Mouse (Mus musculus) lung, postnatal 0 days (tissue): ENCODE results near the gene Tubgcp5. TPM values are rescaled to one million over a fixed set of nuclear protein-coding genes. Genes with fewer than 3 reads are reported as not detected.

Experiments
- ATAC-seq: fragments of 200-750 bp; cut with Nextera tagmentation; 2 replicates; pipeline ENCODE4 v1.8.0; 2017; ENCODE audit warnings: moderate library complexity
- DNase-seq: peaks from one replicate; pipeline ENCODE4 v3.0.0-alpha.2; 2016; ENCODE audit warnings: low spot score
- H3K27ac ChIP-seq: fragments of 300-500 bp; sonication (generic); 2 replicates; pipeline ENCODE4 v1.5.1; 2014; ENCODE audit warnings: antibody characterized with exemption, mild to moderate bottlenecking, low read length, mixed read lengths
- H3K27me3 ChIP-seq: fragments of 300-500 bp; sonication (generic); replicated peaks from 2 replicates; pipeline ENCODE4 v1.6.1; 2014; ENCODE audit warnings: low read length, mixed read lengths; ENCODE audit not compliant: insufficient read depth
- H3K36me3 ChIP-seq: fragments of 300-500 bp; sonication (generic); 2 replicates; pipeline ENCODE4 v1.6.1; 2014; ENCODE audit warnings: low read length, mixed read lengths; ENCODE audit not compliant: insufficient read depth
- H3K4me1 ChIP-seq: fragments of 300-500 bp; sonication (generic); 2 replicates; pipeline ENCODE4 v1.6.1; 2014; ENCODE audit warnings: antibody characterized with exemption, low read depth, low read length, mixed read lengths; ENCODE audit not compliant: insufficient read depth
- H3K4me2 ChIP-seq: fragments of 300-500 bp; sonication (generic); replicated peaks from 2 replicates; pipeline ENCODE4 v1.6.1; 2014; ENCODE audit warnings: low read depth, mild to moderate bottlenecking, low read length, moderate library complexity, mixed read lengths
- H3K4me3 ChIP-seq: fragments of 300-500 bp; sonication (generic); 2 replicates; pipeline ENCODE4 v1.5.1; 2014; ENCODE audit warnings: low read depth, low read length
- H3K9ac ChIP-seq: fragments of 300-500 bp; sonication (generic); replicated peaks from 2 replicates; pipeline ENCODE4 v1.6.1; 2014; ENCODE audit warnings: low read depth, mild to moderate bottlenecking
- H3K9me3 ChIP-seq: fragments of 300-500 bp; sonication (generic); 2 replicates; pipeline ENCODE4 v1.6.1; 2016; ENCODE audit warnings: low read length, mixed read lengths
- CTCF ChIP-seq: IDR thresholded peaks from 2 replicates; pipeline ENCODE4 v1.5.1; 2016; ENCODE audit warnings: antibody characterized with exemption, mild to moderate bottlenecking
- EP300 ChIP-seq: IDR thresholded peaks from 2 replicates; pipeline ENCODE4 v1.6.1; 2016; ENCODE audit warnings: antibody characterized with exemption, mild to moderate bottlenecking, control low read depth
- WGBS: fragments of 180-500 bp; shearing (Covaris S2); extraction: QIAGEN DNeasy Blood & Tissue Kit; methylation state at CpG from one replicate; pipeline ENCODE4 v1.1.7; 2014; 5-methylcytosine and 5-hydroxymethylcytosine counted together
- polyA plus RNA-seq: library from polyadenylated mRNA; unstranded; fragments of >200 nt; fragmentation: Nextera tagmentation; extraction: Ambion mirVana; gene quantifications from 2 replicates; pipeline ENCODE4 v1.2.1, GENCODE M21; 2015

Gene Tubgcp5
- polyA plus RNA-seq, 1 experiment from 2014 or later, result 13.7 TPM

DNA sequence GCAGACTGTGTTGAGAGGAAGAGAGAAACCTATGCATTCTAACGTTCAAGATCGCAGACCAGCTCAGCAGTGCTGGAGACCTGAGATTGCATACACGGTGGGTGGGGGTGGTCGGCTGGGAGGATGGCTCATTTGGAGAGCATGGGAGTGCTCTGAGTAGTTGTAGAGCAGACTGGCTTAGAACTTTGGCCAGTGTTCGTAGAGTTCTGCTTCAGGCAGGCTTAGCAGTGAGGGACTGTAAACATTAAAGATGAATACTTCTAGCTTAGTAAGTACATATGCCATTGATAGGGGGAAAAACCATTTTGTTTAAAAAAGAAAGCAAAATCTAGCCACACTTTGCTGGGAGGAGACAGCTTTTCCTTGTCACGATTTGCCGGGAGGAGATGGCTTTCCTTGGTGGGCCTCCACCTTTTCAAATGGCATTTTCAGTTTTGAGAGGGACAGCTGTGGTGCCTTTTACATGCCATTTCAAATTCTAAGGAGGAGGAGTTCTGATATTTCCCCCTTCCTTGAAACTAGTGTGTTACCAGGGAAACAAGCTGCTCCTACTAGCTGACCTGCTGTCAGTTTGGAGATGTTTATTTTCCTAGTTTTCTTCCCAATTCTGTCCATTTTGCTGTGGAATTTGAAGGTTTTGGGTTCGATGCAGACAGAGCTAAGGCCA is 71.9 kb downstream of the Tubgcp5 start:
- Histone ChIP-seq H3K9me3 (no peaks in the 10 kb centered on the region), H3K9ac (no peak overlapping the region), H3K27ac (no peak overlapping the region), H3K4me1 (0 out of 2 replicates have a peak, but pooled peaks cover 5% of the 10 kb centered on the region), H3K27me3 (no peaks in the 10 kb centered on the region), H3K4me2 (no peak overlapping the region), H3K4me3 (no peak overlapping the region), H3K36me3 (no peaks in the 10 kb centered on the region)
- DNase-seq (no peak), ATAC-seq (no peak)
- TF ChIP-seq CTCF (no peak), EP300 (no peak)
- 69% methylated on average over 8 of the region's 8 CpGs for WGBS

DNA sequence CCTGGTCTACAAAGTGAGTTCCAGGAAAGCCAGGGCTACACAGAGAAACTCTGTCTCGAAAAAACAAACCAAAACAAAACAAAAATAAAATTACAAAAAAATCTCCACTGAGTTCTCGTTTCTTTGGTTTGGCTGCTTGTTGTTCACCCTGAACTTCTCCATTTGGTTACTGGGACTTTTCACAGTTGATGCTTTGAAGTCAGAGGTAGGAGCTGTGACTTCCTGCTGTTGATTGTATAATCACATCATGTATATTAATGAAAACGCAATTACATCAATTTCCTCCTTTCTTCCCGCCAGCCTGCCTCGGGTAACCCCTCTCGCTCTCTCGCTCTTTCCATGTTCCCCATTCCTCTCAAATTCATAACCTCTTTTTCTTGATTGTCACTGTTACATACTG is 74.3 kb downstream of the Tubgcp5 start:
- H3K27ac ChIP-seq, result no peak overlapping the region
- TF ChIP-seq CTCF, result no peak
- no peak for TF ChIP-seq EP300
- no peak for ATAC-seq
- H3K9ac ChIP-seq, result no peak overlapping the region
- no peaks in the 10 kb centered on the region for H3K27me3 ChIP-seq
- H3K4me3 ChIP-seq, result no peak overlapping the region
- H3K36me3 ChIP-seq, result 0 out of 2 replicates have a peak, but pooled peaks cover 5% of the 10 kb centered on the region
- 69% methylated on average over 7 of the region's 7 CpGs for WGBS
- 0 out of 2 replicates have a peak, but pooled peaks cover 5% of the 10 kb centered on the region for H3K4me1 ChIP-seq
- DNase-seq, result no peak
- no peak overlapping the region for H3K4me2 ChIP-seq
- H3K9me3 ChIP-seq, result no peaks in the 10 kb centered on the region

DNA sequence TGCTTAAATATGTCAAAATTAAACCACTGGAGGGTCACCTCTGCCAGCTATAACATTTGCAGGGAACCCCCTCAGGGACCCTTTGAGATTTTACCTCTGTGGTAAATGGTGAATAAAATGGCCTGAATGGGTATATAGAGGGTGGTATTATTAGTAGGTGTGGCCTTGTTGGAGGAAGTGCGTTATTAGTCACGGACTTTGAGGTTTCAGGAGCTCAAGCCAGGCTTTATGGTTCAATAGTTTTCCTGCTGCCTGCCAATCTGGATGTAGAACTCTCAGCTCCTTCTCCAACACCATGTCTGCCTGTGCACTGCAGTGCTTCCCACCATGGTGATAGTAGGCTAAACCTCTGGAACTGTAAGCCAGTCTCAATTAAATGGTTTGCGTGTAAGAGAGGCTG is 75.3 kb downstream of the Tubgcp5 start:
- Histone ChIP-seq H3K36me3 (peaks cover 14% of the 10 kb centered on the region; the same call in 1 of the 2 replicates), H3K4me1 (0 out of 2 replicates have a peak, but pooled peaks cover 5% of the 10 kb centered on the region), H3K4me2 (no peak overlapping the region), H3K27ac (no peak overlapping the region), H3K9ac (no peak overlapping the region), H3K27me3 (no peaks in the 10 kb centered on the region), H3K4me3 (no peak overlapping the region), H3K9me3 (no peaks in the 10 kb centered on the region)
- TF ChIP-seq CTCF (no peak), EP300 (no peak)
- 79% methylated on average over 3 of the region's 3 CpGs for WGBS
- ATAC-seq, result no peak
- no peak for DNase-seq

DNA sequence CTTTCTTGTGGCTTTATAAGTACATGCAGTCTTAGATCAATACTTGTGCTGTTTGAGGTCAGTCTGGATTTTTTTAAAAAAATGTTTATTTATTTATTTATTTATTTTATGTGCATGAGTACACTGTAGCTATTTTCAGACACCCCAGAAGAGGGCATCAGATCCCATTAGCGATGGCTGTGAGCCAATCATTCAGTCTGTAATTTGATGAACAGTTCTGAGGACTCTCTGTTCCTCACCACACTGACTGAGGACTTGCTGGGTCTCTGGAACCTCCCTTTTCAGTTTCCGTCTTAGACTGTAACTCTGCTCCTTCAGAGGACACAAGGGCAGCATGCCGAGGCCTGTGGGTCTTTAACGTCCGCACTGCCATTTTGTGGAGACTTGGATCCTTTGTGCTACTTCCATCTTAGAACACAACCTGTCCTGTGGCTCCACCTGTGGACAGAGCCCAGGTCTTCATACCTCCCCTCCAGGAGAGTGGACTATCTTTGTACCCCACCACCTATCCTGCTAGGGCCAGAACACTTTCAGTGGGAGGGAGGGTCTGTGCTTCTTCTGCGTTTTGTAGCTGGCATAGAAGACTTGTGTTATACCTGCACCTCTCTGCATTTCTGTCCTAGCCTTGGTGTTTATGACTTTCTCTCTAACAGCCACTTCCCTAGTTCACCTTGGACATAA is 76.5 kb downstream of the Tubgcp5 start:
- Histone ChIP-seq H3K4me2 (no peak overlapping the region), H3K9me3 (no peaks in the 10 kb centered on the region), H3K9ac (no peak overlapping the region), H3K27me3 (no peaks in the 10 kb centered on the region), H3K4me3 (no peak overlapping the region), H3K27ac (no peak overlapping the region), H3K4me1 (0 out of 2 replicates have a peak, but pooled peaks cover 5% of the 10 kb centered on the region), H3K36me3 (peaks cover 20% of the 10 kb centered on the region; the same call in 1 of the 2 replicates)
- 87% methylated on average over 6 of the region's 6 CpGs for WGBS
- ATAC-seq (peak; percentile 38), DNase-seq (peak; percentile 34)
- TF ChIP-seq CTCF, result no peak
- TF ChIP-seq EP300, result no peak

DNA sequence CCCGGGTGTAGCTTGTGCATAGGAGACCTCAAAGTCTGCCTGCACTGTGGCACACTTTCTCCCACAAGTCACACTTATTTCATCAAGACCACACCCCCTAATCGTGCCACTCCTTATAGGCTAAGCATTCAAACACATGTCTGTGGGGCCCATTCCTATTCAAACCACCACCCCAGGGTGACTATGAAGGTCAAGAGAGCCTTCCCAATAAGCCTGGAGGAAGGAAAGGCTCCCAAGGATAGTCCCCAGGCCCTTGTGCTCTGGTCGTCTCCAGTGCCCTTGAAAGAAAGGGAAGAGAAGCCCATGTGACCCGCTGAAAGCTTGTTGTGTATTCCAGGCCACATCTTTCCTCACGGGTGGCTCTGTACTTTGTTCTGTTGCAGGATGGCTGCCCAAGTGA is 77.5 kb downstream of the Tubgcp5 start:
- no peak overlapping the region for H3K9ac ChIP-seq
- no peak overlapping the region for H3K4me2 ChIP-seq
- peaks cover 29% of the 10 kb centered on the region; the same call in 1 of the 2 replicates for H3K36me3 ChIP-seq
- no peaks in the 10 kb centered on the region for H3K4me1 ChIP-seq
- H3K27ac ChIP-seq, result no peak overlapping the region
- ATAC-seq, result no peak
- DNase-seq, result no peak
- TF ChIP-seq CTCF, result no peak
- no peak for TF ChIP-seq EP300
- no peaks in the 10 kb centered on the region for H3K27me3 ChIP-seq
- H3K4me3 ChIP-seq, result no peak overlapping the region
- WGBS, result 74% methylated on average over 5 of the region's 5 CpGs
- no peaks in the 10 kb centered on the region for H3K9me3 ChIP-seq

DNA sequence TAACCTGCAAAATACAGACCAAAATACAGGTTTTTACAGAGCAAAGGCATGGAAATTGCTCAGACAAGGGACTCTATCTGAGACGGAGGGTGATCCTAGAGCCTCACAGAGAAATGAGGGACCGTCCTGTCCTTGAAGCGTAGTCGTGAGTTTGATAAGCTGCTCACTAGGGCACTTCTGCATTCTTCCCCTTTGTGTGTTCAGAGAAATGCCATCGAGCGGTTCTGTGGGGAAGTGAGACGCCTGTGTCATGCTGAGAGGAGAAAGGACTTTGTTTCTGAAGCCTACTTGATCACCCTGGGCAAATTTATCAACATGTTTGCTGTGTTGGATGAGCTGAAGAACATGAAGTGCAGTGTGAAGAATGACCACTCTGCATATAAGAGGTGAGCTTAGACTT is 80.7 kb downstream of the Tubgcp5 start:
- H3K4me3 ChIP-seq, result no peak overlapping the region
- 64% methylated on average over 7 of the region's 7 CpGs for WGBS
- no peaks in the 10 kb centered on the region for H3K4me1 ChIP-seq
- ATAC-seq (no peak), DNase-seq (no peak)
- TF ChIP-seq CTCF, result no peak
- TF ChIP-seq EP300, result no peak
- no peak overlapping the region for H3K9ac ChIP-seq
- H3K27ac ChIP-seq, result no peak overlapping the region
- no peak overlapping the region for H3K4me2 ChIP-seq
- no peaks in the 10 kb centered on the region for H3K9me3 ChIP-seq
- H3K27me3 ChIP-seq, result no peaks in the 10 kb centered on the region
- H3K36me3 ChIP-seq, result peaks cover 45% of the 10 kb centered on the region; the same call in 1 of the 2 replicates
